Mouse (Mus musculus) G1E (cell line): ENCODE data around the gene Sgpl1. TPM values are rescaled to one million over a fixed set of nuclear protein-coding genes. Genes with fewer than 3 reads are reported as not detected.

ENCODE experiments used
- ATAC-seq: 2 replicates; pipeline ENCODE4 v1.8.0; 2016; ENCODE audit warnings: mild to moderate bottlenecking; ENCODE audit not compliant: insufficient number of reproducible peaks, poor library complexity, low FRiP score, severe bottlenecking; ENCODE audit errors: extremely low read depth
- DNase-seq: peaks from one replicate; pipeline ENCODE4 v3.0.0; 2012; ENCODE audit warnings: low spot score
- H3K27me3 ChIP-seq: 2 replicates; pipeline ENCODE4 v1.6.1; 2012; ENCODE audit warnings: mild to moderate bottlenecking, low read length, inconsistent platforms; ENCODE audit not compliant: insufficient read depth
- H3K36me3 ChIP-seq: replicated peaks from 2 replicates; pipeline ENCODE3; 2012; ENCODE audit warnings: mild to moderate bottlenecking, inconsistent platforms
- H3K4me1 ChIP-seq: 2 replicates; pipeline ENCODE4 v1.6.1; 2012; ENCODE audit warnings: low read depth, low read length, inconsistent platforms, mixed read lengths; ENCODE audit not compliant: insufficient read depth
- H3K4me3 ChIP-seq: 2 replicates; pipeline ENCODE4 v1.5.1; 2012; ENCODE audit warnings: low read depth, mild to moderate bottlenecking, inconsistent platforms, low read length, moderate library complexity, mixed read lengths
- H3K9me3 ChIP-seq: replicated peaks from 2 replicates; pipeline ENCODE4 v1.6.1; 2012; ENCODE audit warnings: inconsistent platforms
- CTCF ChIP-seq: IDR thresholded peaks from 2 replicates; pipeline ENCODE4 v1.5.1; 2012; ENCODE audit warnings: low read depth, low read length, inconsistent platforms, mixed read lengths
- GATA1 ChIP-seq: IDR thresholded peaks from 2 replicates; pipeline ENCODE4 v1.6.1; 2012; ENCODE audit warnings: borderline replicate concordance, low read length, inconsistent platforms, mixed read lengths
- GATA2 ChIP-seq: IDR thresholded peaks from 2 replicates; pipeline ENCODE4 v1.6.1; 2012; ENCODE audit warnings: low read depth, low read length, inconsistent platforms, borderline replicate concordance
- POLR2AphosphoS5 ChIP-seq: IDR thresholded peaks from 2 replicates; pipeline ENCODE4 v1.6.1; 2012; ENCODE audit warnings: low read depth, low read length, inconsistent platforms; ENCODE audit not compliant: insufficient replicate concordance
- TAL1 ChIP-seq: conservative IDR thresholded peaks from 2 replicates; pipeline ENCODE4 v1.6.1; 2012; ENCODE audit warnings: low read depth, low read length, inconsistent platforms, mixed read lengths
- polyA plus RNA-seq: library from polyadenylated mRNA; stranded (reverse); fragments of >175 nt; gene quantifications from 2 replicates; pipeline ENCODE4 v1.2.3, GENCODE M21; 2012
- total RNA-seq, 2 experiments: library from RNA; stranded (forward) in 1 of 2; stranded (reverse) in 1 of 2; fragments of 200-1000 nt in 1 of 2; fragments of >200 nt in 1 of 2; fragmentation: Nextera tagmentation in 1 of 2; gene quantifications; 2 replicates each; pipeline ENCODE4 v1.2.3; 2014 to 2017

Sgpl1 gene
- total and polyA plus RNA-seq, 3 experiments = 0.22 TPM; not detected in 2

- Histone ChIP-seq H3K4me3 (no peak overlapping the region), H3K4me1 (no peaks in the 10 kb centered on the region), H3K9me3 (peaks cover 2% of the 10 kb centered on the region; the same call in 1 of the 2 replicates), H3K36me3 (no peaks in the 10 kb centered on the region), H3K27me3 (no peaks in the 10 kb centered on the region)
- no peak for DNase-seq
- TF ChIP-seq GATA1 = no peak
- TF ChIP-seq CTCF = no peak
- no peak for TF ChIP-seq POLR2AphosphoS5
- no peak for TF ChIP-seq GATA2
- no peak for TF ChIP-seq TAL1
- no peak for ATAC-seq
These were observed 20.9 kb upstream of the Sgpl1 start for GRCm38 (mm10) chr10:61168393-61168792.

- no peak for DNase-seq
- no peaks in the 10 kb centered on the region for H3K4me1 ChIP-seq
These were observed 20.0 kb upstream of the Sgpl1 start for GRCm38 (mm10) chr10:61167333-61168096.

GRCm38 (mm10) chr10:61162366-61162765 lies 14.9 kb upstream of the Sgpl1 start:
- no peak for DNase-seq
- Histone ChIP-seq H3K4me1 (no peaks in the 10 kb centered on the region), H3K27me3 (no peaks in the 10 kb centered on the region), H3K9me3 (peaks cover 13% of the 10 kb centered on the region), H3K4me3 (no peak overlapping the region), H3K36me3 (no peaks in the 10 kb centered on the region)
- TF ChIP-seq GATA2 = no peak
- no peak for TF ChIP-seq POLR2AphosphoS5
- TF ChIP-seq TAL1 = no peak
- no peak for TF ChIP-seq GATA1
- no peak for TF ChIP-seq CTCF
- ATAC-seq = no peak

More at GRCm38 (mm10) chr10:61167333-61168096, 20.0 kb upstream of the Sgpl1 start:
- Histone ChIP-seq H3K4me3 (no peak overlapping the region), H3K27me3 (no peaks in the 10 kb centered on the region), H3K36me3 (no peaks in the 10 kb centered on the region), H3K9me3 (peaks cover 2% of the 10 kb centered on the region)
- no peak for TF ChIP-seq GATA1
- TF ChIP-seq GATA2 = no peak
- no peak for TF ChIP-seq CTCF
- no peak for TF ChIP-seq POLR2AphosphoS5
- TF ChIP-seq TAL1 = no peak
- ATAC-seq = no peak

GRCm38 (mm10) chr10:61160671-61161070 lies 13.2 kb upstream of the Sgpl1 start:
- no peak for DNase-seq
- H3K36me3 ChIP-seq = no peaks in the 10 kb centered on the region
- peaks cover 13% of the 10 kb centered on the region for H3K9me3 ChIP-seq
- no peaks in the 10 kb centered on the region for H3K4me1 ChIP-seq
- no peaks in the 10 kb centered on the region for H3K27me3 ChIP-seq
- no peak for TF ChIP-seq POLR2AphosphoS5
- no peak for TF ChIP-seq CTCF
- TF ChIP-seq TAL1 = no peak
- TF ChIP-seq GATA1 = no peak
- TF ChIP-seq GATA2 = no peak
- ATAC-seq = no peak
- H3K4me3 ChIP-seq = no peak overlapping the region

- Histone ChIP-seq H3K36me3 (no peaks in the 10 kb centered on the region), H3K27me3 (no peaks in the 10 kb centered on the region), H3K9me3 (peaks cover 13% of the 10 kb centered on the region), H3K4me1 (no peaks in the 10 kb centered on the region), H3K4me3 (no peak overlapping the region)
- ATAC-seq = no peak
- DNase-seq = no peak
- TF ChIP-seq CTCF (no peak), GATA2 (no peak), GATA1 (no peak), POLR2AphosphoS5 (no peak), TAL1 (no peak)
These were observed 12.6 kb upstream of the Sgpl1 start for GRCm38 (mm10) chr10:61160089-61160488.

- no peak overlapping the region for H3K4me3 ChIP-seq
- no peaks in the 10 kb centered on the region for H3K4me1 ChIP-seq
- TF ChIP-seq GATA1 (no peak), TAL1 (no peak), POLR2AphosphoS5 (no peak), GATA2 (no peak), CTCF (no peak)
- H3K36me3 ChIP-seq = no peaks in the 10 kb centered on the region
- ATAC-seq (no peak), DNase-seq (no peak)
- H3K27me3 ChIP-seq = no peaks in the 10 kb centered on the region
- peaks cover 11% of the 10 kb centered on the region for H3K9me3 ChIP-seq
These were observed 11.1 kb upstream of the Sgpl1 start for GRCm38 (mm10) chr10:61158594-61158993.
